Mouse (Mus musculus) lung, adult 18-20 months (tissue): ENCODE measurements around the gene Lipa.

Experiments used
- DNase-seq, 2 experiments: peaks; one replicate each; pipeline ENCODE4 v3.0.0; 2022; ENCODE audit warnings: mixed read lengths in 2 of 2

Lipa gene

DNA sequence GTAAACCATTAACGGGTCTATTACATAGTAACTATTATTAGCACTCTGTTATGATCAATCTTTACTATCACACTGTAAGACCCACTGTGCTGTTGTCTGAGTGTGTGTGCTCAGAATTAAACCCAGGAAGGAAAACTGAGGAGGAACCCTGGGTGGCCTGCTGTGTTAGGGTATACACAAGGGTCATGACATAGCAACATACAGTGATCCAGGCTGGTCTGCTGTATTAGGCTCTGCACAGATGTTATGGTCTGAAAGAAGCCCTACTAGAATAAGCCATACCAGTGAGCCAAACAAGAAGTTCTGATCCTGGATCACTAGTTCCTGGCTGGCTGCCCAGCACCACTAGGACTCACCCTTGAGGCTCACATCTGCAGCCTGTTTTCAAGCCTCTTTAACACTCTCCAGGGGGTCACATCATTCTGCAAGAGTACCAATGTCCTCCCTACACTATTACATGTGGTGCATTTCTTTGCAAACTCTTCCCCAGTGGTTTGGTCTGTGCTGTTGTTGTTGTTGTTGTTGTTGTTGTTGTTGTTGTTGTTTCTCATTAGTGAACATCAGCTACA is 65.7 kb downstream of the Lipa start:
- DNase-seq, result no peak

- DNase-seq, result no peak
Measured at GRCm38 (mm10) chr19:34450784-34451370, 76.4 kb downstream of the Lipa start.

GRCm38 (mm10) chr19:34448851-34449250 is 78.4 kb downstream of the Lipa start:
- DNase-seq, result no peak

DNA sequence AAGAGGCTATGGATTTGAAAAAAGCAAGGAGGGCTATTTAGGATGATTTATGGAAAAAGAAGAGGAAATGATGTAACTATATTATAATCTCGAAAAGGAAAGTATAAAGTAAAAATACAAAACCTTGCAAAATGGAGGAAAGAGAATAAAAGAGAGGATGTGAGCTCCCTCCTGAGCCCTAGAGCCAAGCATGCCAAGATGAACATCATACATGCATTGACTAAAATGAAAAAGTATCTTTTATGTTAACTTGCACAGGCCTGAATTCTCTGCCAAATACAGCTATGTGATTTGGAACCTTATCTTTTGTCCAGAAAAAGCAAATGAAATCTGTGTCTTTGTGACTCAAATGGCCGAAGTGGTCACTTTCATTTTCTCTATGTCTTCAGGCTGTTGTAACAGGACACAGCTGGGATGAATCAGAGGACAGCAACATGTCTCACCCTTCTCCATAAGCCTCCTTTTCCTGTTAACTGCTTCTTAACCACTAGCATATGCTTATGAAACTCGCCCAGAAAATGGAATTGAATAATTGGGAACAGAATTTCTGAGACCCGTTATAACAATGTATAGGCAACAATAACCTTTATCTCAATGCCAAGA is 81.8 kb downstream of the Lipa start:
- DNase-seq, result peak in 1 of 2 experiments; percentile 34

GRCm38 (mm10) chr19:34444785-34445184 is 82.5 kb downstream of the Lipa start:
- DNase-seq, result peak in 1 of 2 experiments; percentile 6
